Mouse (Mus musculus) heart, postnatal 0 days (tissue): ENCODE data around the gene Cd4. TPM values are rescaled to one million over a fixed set of nuclear protein-coding genes. Genes with fewer than 3 reads are reported as not detected.

Experiments used
- ATAC-seq: fragments of 200-750 bp; cut with Nextera tagmentation; 2 replicates; pipeline ENCODE4 v1.8.0; 2017; ENCODE audit warnings: low read depth, moderate number of reproducible peaks, moderate library complexity; ENCODE audit not compliant: insufficient read depth
- DNase-seq: peaks from one replicate; pipeline ENCODE4 v3.0.0-alpha.2; 2016; ENCODE audit warnings: low spot score
- H3K27ac ChIP-seq: fragments of 300-500 bp; sonication (generic); 2 replicates; pipeline ENCODE4 v1.5.1; 2014; ENCODE audit warnings: low read depth, mild to moderate bottlenecking
- H3K27me3 ChIP-seq: fragments of 300-500 bp; sonication (generic); 2 replicates; pipeline ENCODE4 v1.6.1; 2014; ENCODE audit warnings: low read length, mixed read lengths; ENCODE audit not compliant: control insufficient read depth, insufficient read depth
- H3K36me3 ChIP-seq: fragments of 300-500 bp; sonication (generic); replicated peaks from 2 replicates; pipeline ENCODE4 v1.6.1; 2014; ENCODE audit warnings: low read length, mixed read lengths; ENCODE audit not compliant: control insufficient read depth, insufficient read depth
- H3K4me1 ChIP-seq: fragments of 300-500 bp; sonication (generic); 2 replicates; pipeline ENCODE4 v1.6.1; 2014; ENCODE audit warnings: antibody characterized with exemption; ENCODE audit not compliant: control insufficient read depth, insufficient read depth
- H3K4me2 ChIP-seq: fragments of 300-500 bp; sonication (generic); 2 replicates; pipeline ENCODE4 v1.6.1; 2014; ENCODE audit warnings: low read depth, mild to moderate bottlenecking, low read length, moderate library complexity
- H3K4me3 ChIP-seq: fragments of 300-500 bp; sonication (generic); 2 replicates; pipeline ENCODE4 v1.5.1; 2014; ENCODE audit warnings: low read depth, low read length
- H3K9ac ChIP-seq: fragments of 300-500 bp; sonication (generic); replicated peaks from 2 replicates; pipeline ENCODE4 v1.6.1; 2014; ENCODE audit warnings: low read depth, low read length, mixed read lengths
- H3K9me3 ChIP-seq: fragments of 300-500 bp; sonication (generic); replicated peaks from 2 replicates; pipeline ENCODE4 v1.6.1; 2016; ENCODE audit warnings: low read length; ENCODE audit not compliant: control insufficient read depth
- CTCF ChIP-seq: IDR thresholded peaks from 2 replicates; pipeline ENCODE4 v1.5.1; 2016; ENCODE audit warnings: antibody characterized with exemption, control low read depth, low read depth
- EP300 ChIP-seq: IDR thresholded peaks from 2 replicates; pipeline ENCODE4 v1.6.1; 2016; ENCODE audit warnings: antibody characterized with exemption, low read depth
- WGBS: fragments of 180-500 bp; shearing (Covaris S2); extraction: QIAGEN DNeasy Blood & Tissue Kit; methylation state at CpG from one replicate; pipeline ENCODE4 v1.1.7; 2014; 5-methylcytosine and 5-hydroxymethylcytosine counted together
- polyA plus RNA-seq: library from polyadenylated mRNA; unstranded; fragments of >200 nt; fragmentation: Nextera tagmentation; extraction: Ambion mirVana; gene quantifications from 2 replicates; pipeline ENCODE4 v1.2.1, GENCODE M21; 2015
- total RNA-seq: library from RNA; depleted of rRNA; stranded (reverse); fragments of >200 nt; gene quantifications from 2 replicates; pipeline ENCODE4 v1.2.3, GENCODE M21; 2014; ENCODE audit warnings: low replicate concordance

Cd4 gene
- total and polyA plus RNA-seq, 2 experiments from 2014 or later, result 0.10 TPM; not detected in 1

DNA sequence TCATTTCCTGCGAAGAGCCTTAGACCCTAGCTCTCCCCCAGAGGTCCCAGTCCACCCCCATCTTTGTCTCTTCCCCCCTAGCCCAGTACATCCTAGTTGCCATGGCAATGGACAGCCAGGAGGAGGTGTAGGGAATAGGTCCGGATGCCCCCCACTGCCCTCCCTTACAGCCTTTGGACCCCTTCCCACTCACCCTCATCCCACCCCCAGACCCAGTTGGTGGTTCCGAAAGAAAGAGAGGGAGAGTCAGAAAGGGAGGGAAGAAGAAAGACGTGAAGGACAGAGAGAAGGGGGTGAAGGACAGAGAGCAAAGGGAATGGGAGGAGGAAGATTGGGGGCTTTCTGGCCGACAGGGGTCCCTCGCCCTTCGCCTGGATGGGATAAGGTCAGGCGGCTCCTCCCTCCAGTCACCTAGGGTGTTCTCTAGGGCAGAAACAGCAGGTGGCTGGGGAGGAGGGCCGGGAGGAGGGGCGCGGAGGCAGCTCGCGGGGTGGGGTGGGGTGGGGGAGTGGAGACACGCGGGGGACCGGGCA, 24.8 kb downstream of the Cd4 start:
- H3K9me3 ChIP-seq, result no peaks in the 10 kb centered on the region
- WGBS, result 2% methylated on average over 16 of the region's 16 CpGs
- no peak for DNase-seq
- peak overlapping the region; percentile 97 for H3K4me2 ChIP-seq
- H3K9ac ChIP-seq, result peak overlapping the region; percentile 54
- H3K27ac ChIP-seq, result peak overlapping the region; percentile 61; the same call in 1 of the 2 replicates
- peaks cover 11% of the 10 kb centered on the region; the same call in 1 of the 2 replicates for H3K4me1 ChIP-seq
- H3K36me3 ChIP-seq, result no peaks in the 10 kb centered on the region
- H3K27me3 ChIP-seq, result peaks cover 28% of the 10 kb centered on the region
- no peak for TF ChIP-seq CTCF
- no peak for TF ChIP-seq EP300
- ATAC-seq, result peak; percentile 5; the same call in 1 of the 2 replicates
- H3K4me3 ChIP-seq, result peak overlapping the region; percentile 49

- H3K36me3 ChIP-seq, result no peaks in the 10 kb centered on the region
- no peak overlapping the region; the same call in 1 of the 2 replicates for H3K27ac ChIP-seq
- WGBS, result 16% methylated on average over 8 of the region's 8 CpGs
- TF ChIP-seq CTCF (no peak), EP300 (no peak)
- peaks cover 33% of the 10 kb centered on the region for H3K27me3 ChIP-seq
- H3K4me1 ChIP-seq, result peaks cover 11% of the 10 kb centered on the region; the same call in 1 of the 2 replicates
- H3K4me3 ChIP-seq, result peak overlapping the region; percentile 49
- H3K9me3 ChIP-seq, result no peaks in the 10 kb centered on the region
- H3K9ac ChIP-seq, result peak overlapping the region; percentile 54; the same call in 1 of the 2 replicates
- DNase-seq (no peak), ATAC-seq (no peak)
- peak overlapping the region; percentile 97 for H3K4me2 ChIP-seq
These were observed 25.5 kb downstream of the Cd4 start for GRCm38 (mm10) chr6:124862406-124863124.

- no peaks in the 10 kb centered on the region for H3K36me3 ChIP-seq
- DNase-seq, result no peak
- H3K4me1 ChIP-seq, result peaks cover 11% of the 10 kb centered on the region; the same call in 1 of the 2 replicates
- TF ChIP-seq EP300, result no peak
- TF ChIP-seq CTCF, result no peak
- no peak overlapping the region for H3K9ac ChIP-seq
- no peak for ATAC-seq
- H3K4me3 ChIP-seq, result no peak overlapping the region
- 50% methylated on average over 3 of the region's 3 CpGs for WGBS
- no peaks in the 10 kb centered on the region for H3K9me3 ChIP-seq
- H3K27ac ChIP-seq, result no peak overlapping the region
- H3K4me2 ChIP-seq, result no peak overlapping the region; the same call in 1 of the 2 replicates
- H3K27me3 ChIP-seq, result peaks cover 33% of the 10 kb centered on the region
These were observed 26.2 kb downstream of the Cd4 start for GRCm38 (mm10) chr6:124861802-124862201.

DNA sequence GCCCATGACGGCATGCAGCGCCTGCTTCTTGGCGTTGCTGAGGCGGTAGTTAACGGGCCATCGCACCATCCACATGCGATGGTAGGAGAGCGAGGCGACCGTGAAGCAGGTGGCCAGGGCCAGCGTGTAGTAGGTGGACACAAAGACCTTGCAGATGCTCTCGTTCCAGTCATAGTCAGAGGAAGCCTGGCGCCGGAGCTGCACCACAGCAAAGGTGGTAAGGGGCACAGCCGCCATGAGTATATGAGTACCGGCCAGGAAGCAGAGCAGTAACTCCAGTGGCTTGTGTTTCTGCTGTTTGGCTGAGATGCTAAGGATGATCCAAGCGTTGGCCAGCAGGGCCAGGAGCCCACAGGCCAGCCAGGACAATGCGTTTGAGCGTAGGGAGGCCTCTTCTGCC, 26.8 kb downstream of the Cd4 start:
- peaks cover 33% of the 10 kb centered on the region for H3K27me3 ChIP-seq
- H3K9me3 ChIP-seq, result no peaks in the 10 kb centered on the region
- no peak overlapping the region for H3K27ac ChIP-seq
- TF ChIP-seq CTCF (no peak), EP300 (no peak)
- H3K4me2 ChIP-seq, result no peak overlapping the region
- ATAC-seq (no peak), DNase-seq (no peak)
- no peaks in the 10 kb centered on the region for H3K36me3 ChIP-seq
- H3K4me3 ChIP-seq, result no peak overlapping the region
- no peak overlapping the region for H3K9ac ChIP-seq
- WGBS, result 88% methylated on average over 19 of the region's 19 CpGs
- H3K4me1 ChIP-seq, result peaks cover 16% of the 10 kb centered on the region

GRCm38 (mm10) chr6:124860511-124860910, 27.5 kb downstream of the Cd4 start:
- H3K4me2 ChIP-seq, result no peak overlapping the region
- no peak for ATAC-seq
- no peak for TF ChIP-seq EP300
- no peak for TF ChIP-seq CTCF
- H3K27ac ChIP-seq, result no peak overlapping the region
- no peaks in the 10 kb centered on the region for H3K9me3 ChIP-seq
- whole genome bisulfite sequencing, result 82% methylated on average over 9 of the region's 9 CpGs
- peaks cover 18% of the 10 kb centered on the region for H3K4me1 ChIP-seq
- H3K9ac ChIP-seq, result no peak overlapping the region
- no peaks in the 10 kb centered on the region for H3K36me3 ChIP-seq
- no peak overlapping the region for H3K4me3 ChIP-seq
- peaks cover 33% of the 10 kb centered on the region for H3K27me3 ChIP-seq
- no peak for DNase-seq
